Mouse (Mus musculus) cerebellum, postnatal 10 days (tissue): ENCODE results near the gene Matn1.
A peak's percentile ranks its signal among the peaks of the same experiment; 100 is the strongest.

Experiments
- DNase-seq, 2 experiments: peaks; one replicate each; pipeline ENCODE4 v3.0.0; 2021; ENCODE audit warnings: mixed read lengths in 2 of 2

The Matn1 gene

GRCm38 (mm10) chr4:130918805-130919749 lies 25.1 kb upstream of the Matn1 start:
- peak; percentile 40 to 68 for DNase-seq

- no peak for DNase-seq
Observed at GRCm38 (mm10) chr4:130919750-130920356, 24.3 kb upstream of the Matn1 start.

GRCm38 (mm10) chr4:130920951-130921693 lies 23.1 kb upstream of the Matn1 start:
- peak; percentile 64 to 77 for DNase-seq

DNA sequence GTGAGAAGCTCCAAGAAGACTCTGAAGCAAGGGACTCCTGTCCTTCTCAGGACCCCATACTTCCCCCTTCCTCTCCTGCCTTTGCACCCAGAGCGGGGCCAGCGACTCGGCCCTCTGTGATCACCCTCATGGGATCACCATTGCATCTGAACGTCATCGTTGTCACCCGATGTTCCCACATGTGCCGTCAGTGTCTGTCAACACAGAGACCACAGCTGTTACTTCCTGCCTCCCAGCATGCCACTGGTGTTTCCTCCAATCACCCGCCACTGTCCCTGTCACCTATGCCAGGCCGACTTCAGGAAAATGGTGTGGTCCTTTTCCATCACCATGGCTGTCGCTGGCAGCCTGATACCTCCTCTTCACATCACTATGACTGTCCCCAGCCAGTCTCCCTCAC lies 22.2 kb upstream of the Matn1 start:
- no peak for DNase-seq

DNA sequence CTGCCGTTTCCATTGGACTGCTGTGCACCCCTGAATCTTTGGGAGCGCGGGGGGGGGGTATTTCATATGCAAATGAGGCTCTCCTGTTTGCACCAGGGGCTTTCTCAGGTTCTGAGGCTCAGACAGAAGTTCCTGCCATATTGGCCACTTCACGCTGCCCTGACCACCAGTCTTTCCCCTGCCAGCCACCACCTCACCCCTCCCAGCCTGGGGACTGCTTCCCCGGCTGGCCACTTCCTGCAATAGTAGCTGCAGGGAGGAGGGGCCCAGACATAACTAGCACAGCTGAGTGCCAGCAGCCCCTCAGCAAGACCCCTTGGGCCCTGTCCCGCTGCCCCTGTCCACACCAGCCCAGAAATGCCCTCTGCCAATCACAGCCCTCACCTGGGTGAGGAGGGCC lies 17.9 kb upstream of the Matn1 start:
- no peak for DNase-seq

DNA sequence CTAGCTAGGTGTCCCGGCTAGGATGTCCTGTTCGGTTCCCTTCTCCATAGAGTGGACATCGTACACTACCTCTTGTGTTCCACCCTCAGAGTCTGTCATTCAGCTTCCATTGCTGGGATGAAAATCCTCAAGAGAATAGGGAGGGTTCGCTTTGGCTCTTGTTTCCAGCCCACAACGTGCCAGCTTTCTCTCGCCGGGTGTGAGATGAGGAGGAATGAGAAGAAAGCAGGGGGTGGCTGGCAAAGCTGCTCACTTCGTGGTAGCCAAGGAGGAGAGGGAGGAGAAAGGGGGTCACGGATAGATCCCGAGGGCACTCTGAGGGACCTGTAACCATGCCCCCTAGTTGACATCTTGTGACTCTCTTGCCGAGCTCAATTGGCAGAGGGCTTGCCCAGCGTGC lies 16.4 kb upstream of the Matn1 start:
- peak in 1 of 2 experiments; percentile 42 for DNase-seq

GRCm38 (mm10) chr4:130942644-130943043 lies 1.5 kb upstream of the Matn1 start:
- no peak for DNase-seq

GRCm38 (mm10) chr4:130944779-130945178 lies 594 bp downstream of the Matn1 start:
- DNase-seq: no peak

DNA sequence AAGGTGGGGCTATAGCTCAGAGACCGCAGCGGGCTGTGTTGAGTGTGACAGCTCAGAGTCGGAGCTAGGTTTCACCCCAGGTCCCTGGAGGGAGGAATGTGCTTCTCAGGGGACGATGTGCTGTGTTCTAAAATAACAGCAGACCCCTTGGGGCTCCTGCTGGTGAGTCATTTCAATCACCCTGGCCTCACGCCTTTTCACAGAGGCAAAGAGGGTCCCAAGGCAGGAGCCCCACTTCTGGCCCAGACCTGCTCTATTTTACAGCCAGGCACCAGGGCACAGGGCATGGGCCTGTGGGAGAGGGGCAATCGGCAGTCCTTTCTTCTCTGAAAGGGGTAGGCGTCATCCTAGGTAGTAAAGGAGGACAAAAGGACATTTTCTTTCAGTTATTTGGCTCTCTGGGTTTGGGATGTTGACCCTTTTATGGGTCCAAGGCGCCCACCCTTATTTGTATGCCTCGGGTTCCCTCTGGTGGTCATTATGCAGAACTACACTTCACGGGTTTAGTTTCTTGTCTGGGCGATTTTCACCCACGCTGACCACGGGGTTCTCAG lies 3.0 kb downstream of the Matn1 start:
- DNase-seq: peak; percentile 51 to 72

DNA sequence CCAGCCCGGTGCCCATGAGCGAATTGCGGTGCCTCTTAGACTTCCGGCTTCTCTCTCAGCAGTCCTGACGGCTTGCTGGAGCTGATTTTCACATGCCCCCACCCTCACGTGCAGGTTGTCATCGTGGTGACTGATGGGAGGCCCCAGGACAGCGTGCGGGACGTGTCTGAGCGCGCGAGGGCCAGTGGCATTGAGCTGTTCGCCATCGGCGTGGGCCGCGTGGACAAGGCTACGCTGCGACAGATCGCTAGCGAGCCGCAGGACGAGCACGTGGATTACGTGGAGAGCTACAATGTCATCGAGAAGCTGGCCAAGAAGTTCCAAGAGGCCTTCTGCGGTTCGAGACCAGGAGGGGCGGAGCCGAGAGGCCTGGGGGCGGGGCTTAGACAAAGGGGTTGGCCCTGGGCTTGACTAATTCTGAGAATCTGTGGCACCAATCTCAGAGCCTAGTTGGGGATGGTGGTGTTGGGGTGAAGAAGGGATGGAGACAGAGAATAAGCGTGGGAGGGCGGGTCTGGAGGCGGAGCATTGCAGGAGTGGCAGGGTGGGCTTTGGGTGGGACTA lies 5.7 kb downstream of the Matn1 start:
- no peak for DNase-seq

GRCm38 (mm10) chr4:130952531-130952930 lies 8.3 kb downstream of the Matn1 start:
- peak; percentile 74 to 84 for DNase-seq

GRCm38 (mm10) chr4:130957156-130957555 lies 13.0 kb downstream of the Matn1 start:
- DNase-seq: peak; percentile 49

GRCm38 (mm10) chr4:130958812-130959211 lies 14.6 kb downstream of the Matn1 start:
- DNase-seq: peak in 1 of 2 experiments; percentile 31

- no peak for DNase-seq
Observed at GRCm38 (mm10) chr4:130959678-130960077, 15.5 kb downstream of the Matn1 start.

GRCm38 (mm10) chr4:130960118-130960734 lies 16.0 kb downstream of the Matn1 start:
- DNase-seq: peak; percentile 95 to 98

- DNase-seq: no peak
Observed at GRCm38 (mm10) chr4:130971278-130971677, 27.1 kb downstream of the Matn1 start.

DNA sequence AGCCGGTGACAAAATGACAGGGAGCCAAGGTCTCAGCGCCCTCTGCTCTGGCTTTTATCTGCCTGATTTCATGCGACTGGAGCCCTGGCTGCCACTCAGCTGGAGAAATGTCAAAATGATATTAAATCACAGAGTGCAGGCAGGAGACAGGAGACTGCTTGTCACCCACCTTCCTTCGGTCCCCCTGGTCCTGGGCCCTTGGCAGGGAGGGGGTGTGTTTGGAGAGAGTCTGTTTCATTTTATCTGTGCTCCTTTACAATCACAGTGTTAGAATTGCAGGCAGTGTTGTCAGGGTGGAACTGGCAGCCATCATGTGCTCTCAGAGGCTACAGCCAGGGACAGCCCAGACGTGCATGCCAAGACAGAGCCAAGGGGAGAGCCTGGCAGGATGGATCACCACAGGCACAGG lies 28.2 kb downstream of the Matn1 start:
- DNase-seq: peak; percentile 87 to 89

DNA sequence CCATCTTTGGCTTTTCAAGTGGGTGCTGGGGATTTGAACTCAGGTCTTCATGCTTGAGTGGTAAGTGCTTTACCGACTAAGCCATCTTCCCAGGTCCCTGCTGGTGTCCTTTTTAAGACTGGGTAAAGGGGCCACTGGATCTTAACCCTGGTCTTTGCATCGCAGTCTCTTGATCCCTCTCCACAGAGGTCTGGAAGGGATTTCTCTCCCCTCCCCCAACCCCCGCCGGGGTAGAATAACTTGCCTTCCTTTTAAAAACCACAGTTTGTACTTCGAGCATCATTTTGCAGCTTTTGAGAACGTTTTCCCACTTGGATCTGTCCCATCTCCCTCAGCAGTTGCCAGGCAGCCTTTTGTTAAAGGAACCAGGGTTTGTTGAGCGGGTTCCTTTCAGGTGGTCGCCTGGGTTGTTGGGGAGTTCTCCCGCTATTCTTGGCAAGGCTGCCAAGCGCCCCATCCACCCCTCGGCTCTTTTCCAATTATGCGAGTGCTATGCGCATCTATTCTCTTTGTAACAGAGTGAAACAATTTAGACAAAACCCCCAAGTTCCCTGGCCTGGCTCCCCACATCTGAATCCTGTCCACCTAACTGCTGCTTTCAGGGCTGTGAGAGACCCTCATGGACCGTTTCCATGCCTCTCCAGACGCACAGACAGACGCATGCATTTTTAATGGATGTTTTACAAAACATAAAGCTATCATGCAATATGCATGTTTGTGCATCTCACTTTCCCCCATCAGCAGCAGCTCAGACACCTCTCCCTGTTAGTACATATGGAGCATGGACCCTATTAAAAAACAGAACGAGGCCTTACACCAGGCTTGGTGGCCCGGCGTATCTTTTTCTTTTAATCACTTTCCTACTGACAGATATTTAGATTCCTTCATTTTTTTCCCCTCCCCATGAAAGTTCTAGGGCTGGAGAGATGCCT lies 29.4 kb downstream of the Matn1 start:
- DNase-seq: peak in 1 of 2 experiments; percentile 55

- no peak for DNase-seq
Observed at GRCm38 (mm10) chr4:130978981-130979380, 34.8 kb downstream of the Matn1 start.

GRCm38 (mm10) chr4:130984416-130985182 lies 40.4 kb downstream of the Matn1 start:
- peak; percentile 57 for DNase-seq
